16 mouse cellular contexts compared by ENCODE assay signal in the genomic region with DNA sequence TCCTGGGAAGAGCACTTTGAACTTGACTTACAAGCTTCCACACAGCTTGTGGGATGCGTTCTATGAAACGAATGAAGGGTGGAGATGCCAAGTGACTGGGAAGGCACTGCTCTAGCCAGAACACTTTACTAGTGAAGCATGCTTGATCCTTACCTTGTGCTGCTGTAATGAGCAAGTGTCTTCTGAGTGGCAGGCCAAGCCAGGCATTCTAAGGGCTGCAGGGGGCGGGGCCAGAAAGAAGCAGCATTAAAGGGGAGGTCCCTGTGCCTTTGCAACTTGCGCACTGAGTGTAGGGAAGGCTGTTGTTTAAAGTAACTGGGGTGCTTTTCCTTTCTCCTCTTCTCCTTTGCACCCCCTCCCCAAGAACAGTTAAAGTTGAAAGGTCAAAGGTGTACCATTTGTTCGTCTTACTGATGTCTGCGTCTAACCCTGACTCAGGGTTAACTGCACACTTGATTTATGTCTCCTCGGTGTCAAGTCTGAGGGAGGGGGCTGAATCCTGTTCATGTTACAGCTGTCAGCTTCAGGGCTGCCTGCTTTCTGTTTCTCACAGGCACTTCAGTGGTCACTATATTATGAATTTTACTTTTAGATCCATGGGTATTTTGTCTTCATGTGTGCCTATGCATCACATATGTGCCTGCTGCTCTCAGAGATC. TPM values are rescaled to one million over a fixed set of nuclear protein-coding genes. Genes with fewer than 3 reads are reported as not detected.
A peak's percentile ranks its signal among the peaks of the same experiment; 100 is the strongest.
DNase-seq lines count a peak whose midpoint lies in the region; ATAC-seq and TF ChIP-seq lines count a peak whose summit lies in the region.
"Had no signal": no experiment of that assay in that cellular context is flagged by ENCODE, and none has a peak within 500 bp of the region (broad histone marks: within the 10 kb centered on the region; RNA-seq: fewer than 3 reads in every experiment).

No protein-coding gene starts in this region.

- peak; percentile 17; the same call in 1 of the 2 replicates for ATAC-seq in intestine, embryonic 15.5 days
- ATAC-seq in intestine, embryonic 16.5 days: no peak
- no peak for ATAC-seq in limb, embryonic 11.5 days (ENCODE audit: insufficient number of reproducible peaks, low FRiP score, low TSS enrichment, low read depth)
- no peak for ATAC-seq in activated CD4-positive, CD25-positive, alpha-beta regulatory T cell, adult 4 months
- ATAC-seq: forebrain, postnatal 0 days had no signal

- no peak overlapping the region for H3K4me3 ChIP-seq in intestine, embryonic 15.5 days (replicated peaks)
- H3K4me3 ChIP-seq in intestine, embryonic 16.5 days (ENCODE audit: low read length): no peak overlapping the region
- no peak overlapping the region for H3K4me3 ChIP-seq in limb, embryonic 11.5 days (ENCODE audit: low read depth, low read length)
- H3K4me3 ChIP-seq in cerebellum, adult 2 months (replicated peaks; ENCODE audit: insufficient read depth, low read depth, low read length): no peak overlapping the region
- H3K4me3 ChIP-seq: hindbrain, embryonic 13.5 days; left cerebral cortex, adult 2 months; limb, embryonic 15.5 days had no signal

- H3K27me3 ChIP-seq in intestine, embryonic 15.5 days (replicated peaks): no peaks in the 10 kb centered on the region
- no peaks in the 10 kb centered on the region for H3K27me3 ChIP-seq in intestine, embryonic 16.5 days (replicated peaks; ENCODE audit: control insufficient read depth, insufficient read depth, low read length)
- H3K27me3 ChIP-seq in limb, embryonic 11.5 days (ENCODE audit: control insufficient read depth, insufficient read depth, low read length): no peaks in the 10 kb centered on the region
- H3K27me3 ChIP-seq in cerebellum, adult 2 months (ENCODE audit: control insufficient read depth, insufficient read depth, low read length): no peaks in the 10 kb centered on the region
- H3K27me3 ChIP-seq: CH12.LX; hindbrain, embryonic 13.5 days; limb, embryonic 15.5 days had no signal

- no peaks in the 10 kb centered on the region for H3K9me3 ChIP-seq in intestine, embryonic 15.5 days
- no peaks in the 10 kb centered on the region for H3K9me3 ChIP-seq in intestine, embryonic 16.5 days (ENCODE audit: control insufficient read depth, low read length)
- H3K9me3 ChIP-seq in limb, embryonic 11.5 days (ENCODE audit: control insufficient read depth, low read length): no peaks in the 10 kb centered on the region
- H3K9me3 ChIP-seq: hindbrain, embryonic 13.5 days; limb, embryonic 15.5 days had no signal

- no peaks in the 10 kb centered on the region; the same call in 1 of the 2 replicates for H3K4me1 ChIP-seq in intestine, embryonic 15.5 days (replicated peaks)
- no peaks in the 10 kb centered on the region for H3K4me1 ChIP-seq in intestine, embryonic 16.5 days (ENCODE audit: control insufficient read depth, insufficient read depth, low read length)
- H3K4me1 ChIP-seq in limb, embryonic 11.5 days (ENCODE audit: control insufficient read depth, insufficient read depth, low read length): peaks cover 8% of the 10 kb centered on the region; the same call in 1 of the 2 replicates
- no peaks in the 10 kb centered on the region for H3K4me1 ChIP-seq in cerebellum, adult 2 months (ENCODE audit: control insufficient read depth, insufficient read depth, low read length)
- H3K4me1 ChIP-seq: hindbrain, embryonic 13.5 days; limb, embryonic 15.5 days had no signal

- no peaks in the 10 kb centered on the region for H3K36me3 ChIP-seq in intestine, embryonic 15.5 days
- no peaks in the 10 kb centered on the region for H3K36me3 ChIP-seq in intestine, embryonic 16.5 days (ENCODE audit: control insufficient read depth, insufficient read depth, low read length)
- peaks cover 7% of the 10 kb centered on the region; the same call in 1 of the 2 replicates for H3K36me3 ChIP-seq in limb, embryonic 11.5 days (ENCODE audit: control insufficient read depth, insufficient read depth, low read length)
- H3K36me3 ChIP-seq: hindbrain, embryonic 13.5 days had no signal

- peak; percentile 42 for DNase-seq in testis, postnatal 10 days (ENCODE audit: low spot score)
- no peak for DNase-seq in testis, postnatal 14 days (ENCODE audit: low spot score)
- DNase-seq in limb, embryonic 11.5 days (ENCODE audit: low spot score): peak; percentile 62
- DNase-seq in cerebellum, adult 2 months: no peak
- DNase-seq: cerebellum, adult 11 months; forebrain, postnatal 0 days; gastrocnemius, postnatal 25 days; right cerebral cortex, postnatal 14 days; thymus, adult 18-20 months had no signal

- no peak overlapping the region for H3K27ac ChIP-seq in intestine, embryonic 15.5 days
- H3K27ac ChIP-seq in intestine, embryonic 16.5 days (ENCODE audit: low read length): no peak overlapping the region
- H3K27ac ChIP-seq in limb, embryonic 11.5 days (replicated peaks; ENCODE audit: low read depth, low read length): no peak overlapping the region
- no peak overlapping the region for H3K27ac ChIP-seq in cerebellum, adult 2 months (ENCODE audit: insufficient read depth, low read length)
- H3K27ac ChIP-seq: hindbrain, embryonic 13.5 days; left cerebral cortex, adult 2 months; limb, embryonic 15.5 days had no signal

- TF ChIP-seq CTCF in cerebellum, adult 2 months (IDR thresholded peaks at IDR 0.05; ENCODE audit: borderline replicate concordance, insufficient read depth, low read depth, low read length): no peak

- H3K9ac ChIP-seq in intestine, embryonic 15.5 days: no peak overlapping the region
- no peak overlapping the region for H3K9ac ChIP-seq in intestine, embryonic 16.5 days (ENCODE audit: low read depth, low read length)
- no peak overlapping the region for H3K9ac ChIP-seq in limb, embryonic 11.5 days (ENCODE audit: low read length)
- H3K9ac ChIP-seq: forebrain, postnatal 0 days; hindbrain, embryonic 13.5 days; limb, embryonic 15.5 days had no signal

- no peak for TF ChIP-seq POLR2A in cerebellum, adult 2 months (IDR thresholded peaks at IDR 0.05; ENCODE audit: borderline replicate concordance, insufficient read depth, low read length)

- no peak overlapping the region for H3K4me2 ChIP-seq in intestine, embryonic 15.5 days (replicated peaks)
- no peak overlapping the region for H3K4me2 ChIP-seq in intestine, embryonic 16.5 days (ENCODE audit: low read depth, low read length)
- no peak overlapping the region for H3K4me2 ChIP-seq in limb, embryonic 11.5 days (ENCODE audit: low read depth, severe bottlenecking)
- H3K4me2 ChIP-seq: hindbrain, embryonic 13.5 days; limb, embryonic 15.5 days had no signal

- 40% methylated on average over 7 of the region's 7 CpGs for WGBS in intestine, embryonic 15.5 days
- WGBS in intestine, embryonic 16.5 days: 48% methylated on average over 7 of the region's 7 CpGs
- WGBS in limb, embryonic 11.5 days: 31% methylated on average over 7 of the region's 7 CpGs
- WGBS in cerebellum, adult 2 months: 83% methylated on average over 7 of the region's 7 CpGs

RNA-seq across cellular contexts. Expression of gene Kif14, which starts 52.7 kb away (rescaled TPM):
- polyA plus RNA-seq in intestine, embryonic 15.5 days (2015; fragmentation: Nextera tagmentation; extraction: Ambion mirVana): 4.0 and 4.6 TPM in 2 replicates
- 2.5 and 2.7 TPM in 2 replicates for polyA plus RNA-seq in intestine, embryonic 16.5 days (2015; fragmentation: Nextera tagmentation; extraction: Ambion mirVana)
- polyA plus RNA-seq in limb, embryonic 11.5 days (2014; fragmentation: Nextera tagmentation; extraction: Ambion mirVana): 9.7 and 9.9 TPM in 2 replicates
- 0.13 and 0.33 TPM in 2 replicates for polyA plus RNA-seq in cerebellum, adult 2 months (2012; rRNA removed)
- 1 to 10 TPM; 1.6 to 3.8 TPM for polyA plus RNA-seq in activated CD4-positive, CD25-positive, alpha-beta regulatory T cell, adult 4 months (2017; shearing (Covaris generic))

Comparison
In these comparisons a context has a peak if more than half of its experiments do, and no peak if none do; other contexts are left out.
1. DNase-seq: peak in testis, postnatal 10 days (single experiment) and limb, embryonic 11.5 days (single experiment); none in testis, postnatal 14 days (single experiment) and cerebellum, adult 2 months (0 of 2).